Mouse (Mus musculus) layer of hippocampus, postnatal 14 days (tissue): Measurements from ENCODE around the gene Myef2. TPM values are rescaled to one million over a fixed set of nuclear protein-coding genes. Genes with fewer than 3 reads are reported as not detected.
"Not testable (repeated sequence)": the region's sequence is repeated elsewhere in the genome, so short reads cannot be mapped to it uniquely, and the experiment has no call there.

Source experiments
- DNase-seq, 2 experiments: peaks; one replicate each; pipeline ENCODE4 v3.0.0; 2021 to 2022; ENCODE audit warnings: low spot score in 2 of 2, mixed read lengths in 1 of 2
- long read RNA-seq, 2 experiments: library from polyadenylated mRNA; stranded (forward); transcript quantifications; one replicate each; pipeline ENCODE4 v2.0.0; 2021
- total RNA-seq, 2 experiments: library from RNA; stranded (reverse); gene quantifications; 2 replicates each; pipeline ENCODE4 v1.2.3; 2021

The Myef2 gene
- total RNA-seq = 100 to 1,000 TPM; 111 to 115 TPM
- long read RNA-seq, experiment 1, partial matches to known transcripts = 23 of 60 reads
- long read RNA-seq, experiment 1, other reads (novel, unspliced or antisense) = 37 of 60 reads
- long read RNA-seq, experiment 2, partial matches to known transcripts = 16 of 79 reads
- long read RNA-seq, experiment 2, other reads (novel, unspliced or antisense) = 63 of 79 reads

DNA sequence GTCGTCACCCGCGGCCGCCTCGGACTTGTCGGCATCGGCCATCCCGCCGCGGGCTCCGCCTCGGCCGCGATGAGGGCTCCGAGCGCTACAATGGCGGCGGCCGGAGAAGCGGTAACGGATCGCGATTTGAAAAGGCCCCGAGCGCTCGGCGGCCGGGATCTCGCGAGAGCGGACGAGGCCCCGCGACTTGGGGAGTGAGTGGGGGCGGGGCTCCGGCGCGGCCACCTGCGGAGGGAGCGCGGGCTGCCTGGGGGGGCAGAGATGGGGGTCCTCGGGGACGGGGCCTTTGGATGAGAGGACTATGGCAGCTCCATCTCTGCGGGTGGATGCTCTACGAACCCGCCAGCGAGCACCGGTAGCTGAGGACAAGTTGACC, at the start of gene Myef2:
Myef2 (minus strand) TSS at position 185 of the 376 bp plus-strand sequence.
- DNase-seq = peak; percentile 79 to 82

DNA sequence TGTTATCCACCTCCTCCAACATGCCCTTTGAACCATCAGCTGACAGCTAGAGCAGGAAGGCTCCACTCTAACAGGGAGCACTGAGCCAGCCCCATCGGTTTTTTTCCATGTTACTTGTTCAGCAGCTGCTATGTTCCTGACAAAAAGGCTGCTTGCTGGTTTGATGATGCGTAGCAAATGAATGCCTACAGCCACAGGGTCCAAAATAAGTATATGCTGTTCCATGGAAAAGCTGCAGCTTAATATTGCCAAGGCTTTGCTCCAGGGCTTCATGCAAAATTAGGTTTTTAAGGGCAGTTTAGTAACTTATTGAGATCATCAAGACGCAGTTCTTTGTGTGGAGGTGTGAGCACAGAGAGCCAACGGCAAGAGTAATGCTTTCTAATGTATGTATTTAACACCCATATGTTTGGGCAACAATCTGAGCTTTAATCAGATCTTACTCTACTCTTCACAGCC, 38.6 kb upstream of the Myef2 start:
- DNase-seq = no peak

DNA sequence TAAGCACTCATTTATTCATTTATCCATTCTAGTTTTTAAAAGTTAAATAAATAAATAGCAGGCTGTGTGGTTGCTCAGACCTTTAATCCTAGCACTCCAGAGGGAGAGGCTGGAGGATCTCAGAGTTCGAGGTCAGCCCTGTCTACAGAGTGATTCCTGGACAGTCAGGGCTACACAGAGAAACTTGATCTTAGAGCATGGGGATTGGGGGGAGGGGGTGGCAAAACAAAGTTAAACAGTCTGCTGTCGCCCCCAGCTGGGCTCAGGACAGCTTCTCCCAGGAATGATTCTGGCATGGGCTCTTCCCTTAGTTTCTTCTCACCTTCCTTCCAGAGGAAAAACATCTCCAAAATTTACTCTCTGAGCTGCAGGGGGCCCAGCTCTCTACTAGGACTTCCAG, 32.0 kb upstream of the Myef2 start:
- DNase-seq = no peak

DNA sequence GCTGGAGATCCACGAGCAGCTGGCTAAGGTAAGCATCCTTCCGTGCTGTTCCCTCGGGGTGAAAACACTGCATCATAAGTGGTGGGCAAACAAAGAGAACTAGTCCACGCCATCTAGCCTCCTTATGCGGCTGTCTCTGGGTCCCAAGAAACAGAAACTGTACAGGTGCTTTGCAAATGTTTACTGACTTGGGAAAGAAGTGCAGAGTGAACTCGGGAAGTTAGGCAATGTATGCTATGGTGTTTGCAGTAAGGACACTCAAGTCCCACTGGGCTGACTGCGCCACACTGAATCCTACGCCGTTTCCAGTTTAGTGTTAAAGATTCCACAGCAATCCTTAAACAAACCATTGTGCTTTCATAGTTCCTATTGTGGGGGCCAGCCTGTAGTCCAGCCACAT, 30.8 kb upstream of the Myef2 start:
- DNase-seq = no peak

DNA sequence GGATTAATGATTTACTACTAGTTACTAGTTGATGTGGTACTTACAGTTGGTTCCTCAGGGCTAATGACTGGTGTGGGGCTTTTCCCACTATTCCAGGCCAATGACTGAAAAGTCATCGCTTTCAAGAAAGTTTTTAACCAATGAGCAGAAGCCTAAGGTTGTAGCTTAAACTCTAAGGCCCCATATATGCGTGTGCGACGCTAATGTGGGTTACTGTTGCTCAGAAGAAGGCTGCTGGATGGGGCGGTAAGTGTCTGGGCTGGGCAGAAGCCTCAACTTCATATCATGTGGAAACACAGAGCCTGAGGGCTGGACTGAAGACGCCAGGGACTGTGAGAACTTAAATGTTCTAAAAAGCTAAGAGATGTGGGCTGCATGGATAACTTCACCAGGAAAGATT, 28.9 kb upstream of the Myef2 start, which contains the start of gene Slc12a1:
Slc12a1 (plus strand) TSS at position 118 of the 400 bp plus-strand sequence.
- no peak for DNase-seq

DNA sequence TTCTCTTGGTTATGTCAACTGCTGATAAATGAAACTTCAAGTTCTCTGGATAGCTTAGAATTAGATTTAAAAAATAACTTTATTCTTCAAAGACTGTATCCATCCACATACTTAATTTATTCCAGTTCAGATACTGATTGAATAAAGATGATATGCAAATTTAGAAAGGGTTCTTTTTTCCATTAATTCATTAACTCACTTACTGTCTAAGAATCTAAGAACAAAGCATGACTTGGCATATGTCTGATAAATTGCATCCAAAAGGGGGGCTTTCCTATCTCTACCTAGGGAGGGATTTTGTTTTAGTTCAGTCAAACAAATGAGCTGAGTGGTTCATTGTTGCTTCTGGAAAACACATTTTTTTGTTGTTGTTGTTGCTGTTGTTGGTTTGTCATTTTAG, 18.9 kb upstream of the Myef2 start:
- DNase-seq = no peak

DNA sequence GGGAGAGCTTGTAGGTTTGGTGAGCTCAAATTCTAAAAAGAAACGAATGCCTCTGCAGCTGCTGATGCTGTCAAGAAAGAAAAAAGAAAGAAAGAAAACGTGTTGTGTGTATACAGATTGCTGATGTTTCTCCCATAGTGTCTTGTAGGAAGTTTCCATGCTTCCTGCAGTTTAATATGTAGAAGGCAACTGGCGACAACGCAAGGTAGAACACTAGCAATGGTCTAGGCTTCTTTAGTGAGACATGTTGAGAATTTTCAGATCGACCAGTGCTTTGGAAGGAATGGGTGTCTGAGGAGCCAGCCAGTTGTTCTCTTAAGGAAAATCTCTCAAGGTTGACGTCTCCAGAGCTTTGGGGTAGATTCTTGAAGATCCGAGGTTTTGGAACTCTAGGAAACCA, 13.4 kb upstream of the Myef2 start:
- no peak for DNase-seq

DNA sequence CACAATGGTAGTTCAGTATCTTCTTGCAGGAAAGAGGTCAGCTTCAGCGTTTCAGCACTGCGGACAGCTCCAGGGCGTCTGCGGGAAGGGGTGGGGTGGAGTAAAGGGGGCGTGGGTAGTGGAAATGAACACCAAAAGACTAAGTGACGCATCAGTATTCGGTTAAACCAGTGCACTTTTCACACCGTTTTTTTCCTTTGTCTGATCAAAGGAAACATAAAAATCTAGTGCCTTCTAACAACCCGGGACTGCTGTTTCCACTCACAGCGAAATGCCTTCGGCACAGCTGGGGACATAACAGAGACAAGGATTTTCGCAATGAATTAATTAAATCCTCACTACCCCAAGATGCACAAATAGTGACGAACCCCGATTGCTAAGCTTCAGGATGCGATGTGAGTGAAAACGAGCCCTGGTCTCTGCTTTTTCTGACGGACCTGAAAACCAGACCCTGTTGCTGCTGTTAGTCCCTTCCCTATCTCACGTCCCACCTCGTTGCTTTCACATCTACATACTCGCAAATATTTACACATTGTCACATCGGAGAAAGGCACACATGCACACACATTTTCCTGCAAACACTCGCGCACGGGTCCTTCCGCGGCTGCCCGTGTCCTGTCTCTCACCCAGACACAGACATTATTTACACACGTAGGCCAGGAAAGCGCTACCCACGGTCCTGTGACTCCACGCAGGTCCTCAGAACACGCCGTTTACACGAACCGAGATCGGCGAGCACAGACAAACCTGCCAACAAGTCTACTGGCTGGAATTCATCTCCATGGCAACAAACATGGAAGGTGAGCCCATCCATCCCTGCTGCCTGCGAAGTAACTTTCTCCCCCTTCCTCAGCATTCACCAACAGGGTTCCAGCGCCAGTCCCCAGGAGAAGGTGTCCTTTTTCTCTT, 12.7 kb upstream of the Myef2 start, which contains the start of gene Ctxn2:
Ctxn2 (plus strand) TSS at position 790 of the 909 bp plus-strand sequence.
- peak; percentile 31 to 51 for DNase-seq

DNA sequence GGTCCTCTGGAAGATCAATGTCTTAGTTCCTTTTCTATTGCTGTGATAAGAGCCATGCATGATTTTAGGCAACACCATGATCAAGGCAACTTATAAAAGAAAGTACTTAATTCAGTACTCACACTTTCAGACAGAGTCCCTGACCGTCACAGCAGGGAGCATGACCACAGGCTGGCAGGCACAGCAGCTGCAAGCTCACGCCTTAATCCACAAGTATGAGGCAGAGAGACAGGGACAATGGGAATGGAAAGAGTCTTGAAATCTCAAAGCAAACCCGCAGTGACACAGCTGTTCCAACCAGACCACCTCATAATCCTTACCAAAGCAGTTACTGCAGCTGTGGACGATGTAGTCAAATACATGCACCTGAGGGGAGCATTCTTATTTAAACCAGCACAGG, 10.7 kb upstream of the Myef2 start:
- no peak for DNase-seq

DNA sequence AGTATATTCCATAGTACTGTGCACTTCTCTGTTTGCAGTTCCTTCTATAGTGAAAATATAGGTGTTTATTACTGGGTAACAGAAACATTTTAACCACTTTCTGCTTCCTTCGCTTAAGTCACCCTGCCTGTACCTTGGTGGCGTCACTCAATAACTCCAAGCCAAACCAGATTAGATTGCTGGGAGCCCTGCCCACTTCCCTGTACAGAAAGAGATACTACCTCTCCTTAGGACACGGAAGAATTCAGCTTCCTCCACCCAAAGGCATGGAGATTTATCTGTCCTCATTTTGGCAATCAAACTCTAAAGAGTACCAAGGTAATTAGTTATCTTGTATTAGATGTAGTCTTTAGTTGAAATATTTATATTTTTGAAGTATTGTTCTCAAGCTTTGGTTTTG, 3.3 kb upstream of the Myef2 start:
- DNase-seq = no peak

DNA sequence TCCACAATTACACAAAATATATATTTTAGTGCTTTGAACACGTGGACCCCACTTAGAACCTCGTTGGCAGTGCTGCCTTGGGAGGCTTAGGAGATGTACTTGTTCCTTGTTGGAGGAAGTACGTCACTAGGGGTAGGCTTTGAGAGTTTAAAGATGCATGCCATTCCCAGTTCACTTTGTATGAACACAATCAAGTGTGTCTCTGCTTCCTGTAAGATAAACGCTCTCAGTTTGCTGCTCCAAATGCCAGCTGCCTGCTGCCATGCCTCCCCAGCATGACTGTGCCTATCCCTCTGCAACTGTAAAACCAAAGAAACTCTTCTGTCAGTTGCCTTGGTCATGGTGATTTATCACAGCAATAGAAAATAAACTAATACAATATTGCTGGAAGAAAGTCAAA, 2.4 kb upstream of the Myef2 start:
- no peak for DNase-seq

DNA sequence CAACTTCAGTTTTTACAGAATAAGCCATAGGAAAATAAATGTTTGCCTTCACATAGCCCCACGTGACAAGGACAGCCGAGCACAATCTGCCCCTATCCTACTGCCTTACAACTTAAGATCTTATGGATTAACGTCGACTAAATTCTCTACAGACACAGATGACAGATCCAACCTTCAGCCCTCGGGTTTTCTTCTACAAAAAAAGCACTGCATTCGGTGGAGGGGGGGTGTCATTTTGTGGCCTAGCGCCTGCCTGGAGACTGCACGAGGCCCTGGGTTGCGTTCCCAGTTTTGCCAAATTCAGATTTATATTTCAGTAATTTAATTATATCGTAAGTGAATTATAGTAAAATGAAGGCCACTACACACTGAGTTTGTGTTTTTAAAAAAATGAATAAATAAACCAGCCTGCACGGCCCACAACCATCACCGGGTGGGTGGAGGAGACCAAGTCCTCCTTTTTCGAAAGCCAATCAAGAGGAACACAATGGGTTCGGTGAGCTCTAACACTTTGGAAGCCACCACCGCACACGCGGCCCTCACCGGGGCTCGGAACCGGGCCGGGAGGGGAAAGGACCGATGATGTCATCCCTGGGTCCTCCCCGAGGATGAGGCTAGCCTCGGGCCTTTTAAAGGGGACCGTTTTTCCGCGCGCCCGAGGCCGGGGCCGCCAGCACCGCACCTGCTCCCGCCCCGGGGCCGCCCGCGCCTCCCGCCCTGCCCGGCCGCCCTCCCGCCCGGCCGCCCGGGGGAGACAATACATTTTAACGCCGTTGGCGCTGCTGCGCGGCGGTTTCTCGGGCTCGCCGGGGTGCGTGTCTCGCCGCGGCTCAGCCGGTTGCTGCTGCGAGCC, 611 bp downstream of the Myef2 start:
- peak; percentile 58 to 61 for DNase-seq

DNA sequence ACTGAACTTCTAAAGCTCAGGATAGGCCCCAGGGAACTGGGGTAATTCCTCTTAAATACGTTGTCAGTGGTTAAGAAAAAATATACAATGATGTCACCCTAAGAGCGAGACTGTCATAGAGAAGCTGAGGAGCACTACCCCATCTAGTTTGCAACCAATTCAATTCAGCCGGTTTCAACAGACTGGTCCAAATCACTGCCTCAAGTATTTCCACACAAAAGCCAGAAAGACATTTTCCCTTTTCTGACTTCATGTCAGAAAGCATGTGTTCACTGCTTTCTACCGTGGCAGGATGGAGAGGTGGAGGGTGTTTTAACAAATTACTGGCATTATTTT, 1.2 kb downstream of the Myef2 start:
- DNase-seq = no peak

DNA sequence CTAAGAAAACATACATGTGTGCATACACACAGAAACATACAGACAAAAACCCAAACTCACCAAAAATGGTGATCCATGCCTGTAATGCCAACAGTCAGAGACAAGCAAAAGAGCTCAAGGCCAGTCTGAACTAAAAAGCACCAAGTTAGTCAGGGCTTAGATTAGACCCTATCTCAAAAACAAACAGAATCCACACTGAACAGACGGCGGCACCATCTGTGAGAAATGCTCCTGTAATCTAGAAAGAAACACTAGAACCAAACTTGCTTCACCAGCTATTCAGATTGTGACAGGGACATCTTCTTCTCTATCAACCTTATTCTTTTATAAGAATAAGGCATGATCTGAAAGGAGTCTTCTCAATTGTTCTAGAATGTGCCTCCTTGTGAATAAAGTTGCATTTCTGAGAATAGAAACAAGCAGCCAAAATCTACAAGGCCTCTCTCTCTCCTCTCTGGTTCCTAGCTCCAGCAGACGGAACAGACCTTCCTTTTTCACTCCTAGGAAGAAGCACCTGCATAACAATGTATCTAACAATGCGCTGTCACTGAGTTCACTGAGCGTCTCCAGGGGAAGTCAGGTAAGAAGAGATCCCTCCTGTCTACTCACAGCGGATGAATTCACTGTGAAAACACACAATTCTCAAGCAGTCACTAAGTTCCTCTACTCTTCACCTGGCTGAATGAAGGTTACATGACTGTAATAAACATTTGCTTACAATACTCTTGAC, 3.9 kb downstream of the Myef2 start:
- peak in 1 of 2 experiments; percentile 66 for DNase-seq

DNA sequence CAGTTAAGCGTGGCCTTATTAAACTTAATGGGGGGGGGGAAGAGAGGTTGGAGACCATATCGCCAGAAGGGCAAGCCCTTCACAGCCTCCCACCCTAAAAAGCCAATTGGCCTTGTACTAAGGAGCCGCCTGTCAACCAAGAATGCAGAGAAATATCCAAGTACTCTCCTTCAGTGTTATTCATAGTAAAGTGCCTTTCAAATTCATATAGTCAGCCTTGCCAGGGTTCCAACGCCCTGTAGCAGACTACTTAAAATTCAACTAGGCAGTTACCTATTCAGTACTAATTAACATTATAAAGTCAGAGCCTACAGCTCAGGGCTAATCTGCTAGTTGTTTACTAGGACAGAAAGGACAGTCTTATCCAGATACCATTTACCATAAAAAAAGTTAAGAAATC, 16.9 kb downstream of the Myef2 start:
- not testable (repeated sequence) for DNase-seq

DNA sequence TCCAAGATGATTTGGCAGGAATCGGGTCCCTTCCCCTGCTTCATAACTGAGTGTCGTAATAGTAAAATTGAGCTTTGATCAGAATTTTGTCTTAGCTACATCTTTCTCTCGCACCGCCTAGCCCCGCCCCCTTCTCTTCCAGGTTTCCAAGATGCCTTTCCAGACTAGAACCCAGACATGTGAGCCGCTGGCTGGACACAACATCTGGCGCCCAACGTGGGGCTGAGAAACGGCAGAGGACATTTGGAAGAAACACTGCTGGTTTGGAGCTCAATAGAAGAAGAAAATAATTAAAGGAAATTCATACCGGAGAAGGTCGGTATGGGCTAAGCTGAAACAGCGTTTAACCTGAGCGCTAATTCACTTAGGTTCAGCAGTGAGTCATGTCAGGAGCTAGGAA, 19.0 kb downstream of the Myef2 start:
- DNase-seq = not testable (repeated sequence)

DNA sequence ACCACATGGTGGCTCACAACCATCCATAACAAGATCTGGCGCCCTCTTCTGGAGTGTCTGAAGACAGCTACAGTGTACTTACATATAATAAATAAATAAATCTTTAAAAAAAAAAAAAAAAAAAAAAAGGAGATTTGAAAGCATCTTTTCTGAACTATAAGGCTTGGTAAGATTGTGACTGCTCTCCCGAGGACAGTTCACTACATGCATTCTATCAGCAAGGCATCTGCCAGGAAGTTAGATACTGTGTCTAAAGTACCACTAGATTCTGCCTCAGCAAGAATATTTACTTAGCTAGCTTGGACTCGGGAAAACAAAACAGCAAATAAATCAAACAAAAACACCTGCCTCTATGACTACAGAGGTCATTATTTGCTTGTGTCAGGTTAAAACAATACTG, 31.3 kb downstream of the Myef2 start:
- DNase-seq = not testable (repeated sequence)

DNA sequence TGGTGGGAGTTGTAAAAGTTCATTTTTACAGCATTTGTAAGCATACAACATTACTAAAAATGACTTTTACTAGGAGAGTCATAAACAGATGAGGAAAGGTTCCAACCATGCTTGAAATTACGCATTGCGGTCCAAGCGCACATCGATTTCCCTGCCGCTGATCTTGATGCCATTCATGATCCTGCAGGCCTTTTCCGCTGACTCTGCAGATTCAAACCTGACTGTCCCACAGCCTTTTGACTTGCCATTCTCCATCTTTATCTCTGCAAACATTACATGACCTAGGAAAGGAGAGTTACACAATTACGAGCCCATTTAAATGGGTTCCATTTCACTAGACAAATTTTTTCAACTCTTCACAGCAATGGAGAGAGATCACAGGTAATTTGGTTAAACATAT, 34.7 kb downstream of the Myef2 start:
- DNase-seq = no peak

DNA sequence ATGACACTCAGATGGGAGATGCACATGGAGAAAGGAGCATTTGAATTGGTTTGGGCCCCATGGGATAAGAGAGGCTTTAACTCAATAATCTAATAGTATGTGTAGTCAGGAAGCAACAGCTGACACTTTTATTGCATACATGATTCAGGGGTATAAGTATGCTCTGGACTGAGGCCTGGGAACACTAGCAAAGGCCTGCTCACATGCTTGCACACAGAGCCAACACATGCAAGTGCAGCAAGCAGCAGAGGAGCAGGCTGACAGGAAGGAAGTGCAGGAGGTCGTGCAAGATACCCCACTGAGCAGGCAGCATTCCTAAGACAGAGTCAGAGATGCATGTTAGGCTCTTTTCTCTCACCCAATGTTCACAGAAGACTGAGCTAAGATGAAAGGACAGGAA, 39.6 kb downstream of the Myef2 start:
- no peak for DNase-seq

DNA sequence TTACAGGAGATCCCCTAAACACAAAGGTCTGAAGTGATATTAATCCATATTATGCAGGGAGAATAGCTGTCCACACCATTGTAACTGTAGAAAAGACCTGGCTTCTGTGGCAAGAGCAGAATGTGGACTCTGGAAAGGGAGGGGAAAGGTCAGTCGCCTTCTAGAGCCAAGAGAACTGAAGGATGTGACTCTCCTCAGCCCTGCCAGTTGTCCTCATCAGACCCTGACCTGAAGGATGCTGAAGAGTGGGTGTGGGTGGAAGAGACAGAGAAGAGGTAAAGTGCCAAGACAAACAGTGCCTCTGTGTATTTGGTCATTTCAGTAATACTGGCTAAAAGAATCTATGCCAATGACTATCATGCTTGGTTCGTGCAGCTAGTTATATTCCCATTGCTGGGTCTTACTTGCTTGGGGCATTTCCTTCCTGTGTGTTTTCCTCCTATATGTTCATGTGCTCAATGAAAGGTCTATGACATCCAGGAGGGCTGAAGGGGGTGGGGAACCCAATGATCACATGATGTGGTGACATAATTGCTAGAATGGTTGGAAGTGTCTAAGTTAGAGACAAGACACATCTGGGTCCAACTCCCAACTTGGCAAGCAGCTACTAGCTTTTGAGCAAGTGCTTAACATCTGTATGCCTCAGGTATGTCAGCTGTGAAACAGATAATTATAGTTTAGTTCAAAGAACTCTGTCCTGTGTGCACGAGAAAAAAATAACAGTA, 50.2 kb downstream of the Myef2 start:
- DNase-seq = no peak
